Mouse (Mus musculus): ENCODE measurements around the gene Iqcc. TPM values are rescaled to one million over a fixed set of nuclear protein-coding genes. Genes with fewer than 3 reads are reported as not detected.

The Iqcc gene
- polyA plus RNA-seq, 1 experiment from 2014 or later, result 20.4 TPM

Other genes with a start within 250 kb of the Iqcc start
- 9.9 and 11.0 TPM in 2 replicates for gene Zbtb8a, start 241.0 kb downstream of the Iqcc start, polyA plus RNA-seq (2015; fragmentation: Nextera tagmentation; extraction: Ambion mirVana)
- 3.9 and 4.7 TPM in 2 replicates for gene Zbtb8b, start 178.2 kb downstream of the Iqcc start, polyA plus RNA-seq (2015; fragmentation: Nextera tagmentation; extraction: Ambion mirVana)
- gene Bsdc1, start 157.5 kb downstream of the Iqcc start, polyA plus RNA-seq (2015; fragmentation: Nextera tagmentation; extraction: Ambion mirVana), result 25.4 and 26.9 TPM in 2 replicates
- not detected in 2 replicates for gene Tssk3, start 128.1 kb downstream of the Iqcc start, polyA plus RNA-seq (2015; fragmentation: Nextera tagmentation; extraction: Ambion mirVana)
- gene Fam229a, start 127.9 kb downstream of the Iqcc start, polyA plus RNA-seq (2015; fragmentation: Nextera tagmentation; extraction: Ambion mirVana), result not detected in 2 replicates
- 383 and 399 TPM in 2 replicates for gene Marcksl1, start 105.5 kb downstream of the Iqcc start, polyA plus RNA-seq (2015; fragmentation: Nextera tagmentation; extraction: Ambion mirVana)
- 127 and 141 TPM in 2 replicates for gene Hdac1, start 76.4 kb downstream of the Iqcc start, polyA plus RNA-seq (2015; fragmentation: Nextera tagmentation; extraction: Ambion mirVana)
- 2.8 and 7.0 TPM in 2 replicates for gene Lck, start 45.5 kb downstream of the Iqcc start, polyA plus RNA-seq (2015; fragmentation: Nextera tagmentation; extraction: Ambion mirVana)
- 4.7 and 7.3 TPM in 2 replicates for gene Fam167b, start 40.5 kb downstream of the Iqcc start, polyA plus RNA-seq (2015; fragmentation: Nextera tagmentation; extraction: Ambion mirVana)
- gene Eif3i, start 18.5 kb downstream of the Iqcc start, polyA plus RNA-seq (2015; fragmentation: Nextera tagmentation; extraction: Ambion mirVana), result 169 and 189 TPM in 2 replicates
- 160 and 179 TPM in 2 replicates for gene Tmem234, start 18.4 kb downstream of the Iqcc start, polyA plus RNA-seq (2015; fragmentation: Nextera tagmentation; extraction: Ambion mirVana)
- 1.3 and 1.6 TPM in 2 replicates for gene Dcdc2b, start 4.8 kb downstream of the Iqcc start, polyA plus RNA-seq (2015; fragmentation: Nextera tagmentation; extraction: Ambion mirVana)
- 41.1 and 46.1 TPM in 2 replicates for gene Ccdc28b, start 4.8 kb upstream of the Iqcc start, polyA plus RNA-seq (2015; fragmentation: Nextera tagmentation; extraction: Ambion mirVana)
- gene Txlna, start 22.0 kb upstream of the Iqcc start, polyA plus RNA-seq (2015; fragmentation: Nextera tagmentation; extraction: Ambion mirVana), result 47.5 and 49.4 TPM in 2 replicates
- 13.3 TPM in 2 replicates for gene Kpna6, start 53.7 kb upstream of the Iqcc start, polyA plus RNA-seq (2015; fragmentation: Nextera tagmentation; extraction: Ambion mirVana)
- gene Tmem39b, start 77.7 kb upstream of the Iqcc start, polyA plus RNA-seq (2015; fragmentation: Nextera tagmentation; extraction: Ambion mirVana), result 6.7 and 6.9 TPM in 2 replicates
- 75.6 and 77.5 TPM in 2 replicates for gene Khdrbs1, start 123.2 kb upstream of the Iqcc start, polyA plus RNA-seq (2015; fragmentation: Nextera tagmentation; extraction: Ambion mirVana)
- gene Ptp4a2, start 192.1 kb upstream of the Iqcc start, polyA plus RNA-seq (2015; fragmentation: Nextera tagmentation; extraction: Ambion mirVana), result 326 and 374 TPM in 2 replicates